8 mouse cellular contexts compared by ENCODE assay signal in genomic region chr1:33669708-33670141, GRCm38 (mm10). TPM values are rescaled to one million over a fixed set of nuclear protein-coding genes. Genes with fewer than 3 reads are reported as not detected.
DNase-seq lines count a peak whose midpoint lies in the region; ATAC-seq and TF ChIP-seq lines count a peak whose summit lies in the region.

Prim2 (minus strand) TSS chr1:33669795.

- under 1% methylated on average over 26 of the region's 26 CpGs for WGBS in forebrain, embryonic 15.5 days
- under 1% methylated on average over 26 of the region's 26 CpGs for WGBS in lung, adult 2 months
- under 1% methylated on average over 26 of the region's 26 CpGs for WGBS in neural tube, embryonic 15.5 days

- peak within 1 kb of the TSS; percentile 75 for H3K9ac ChIP-seq in forebrain, embryonic 15.5 days (replicated peaks)
- H3K9ac ChIP-seq in neural tube, embryonic 15.5 days (replicated peaks) = peak within 1 kb of the TSS; percentile 68

- H3K27me3 ChIP-seq in G1E (ENCODE audit: insufficient read depth, low read length) = peaks cover 4% of the 10 kb centered on the region; the same call in 1 of the 2 replicates
- no peaks in the 10 kb centered on the region for H3K27me3 ChIP-seq in forebrain, embryonic 15.5 days
- H3K27me3 ChIP-seq in neural tube, embryonic 15.5 days (replicated peaks) = no peaks in the 10 kb centered on the region

- peak; percentile 73 for ATAC-seq in G1E (ENCODE audit: extremely low read depth, insufficient number of reproducible peaks, low FRiP score, poor library complexity, severe bottlenecking)
- peak; percentile 94 for ATAC-seq in forebrain, embryonic 15.5 days (replicated peaks)
- ATAC-seq in neural tube, embryonic 15.5 days (ENCODE audit: low FRiP score) = peak; percentile 94

- peak; percentile 94 for TF ChIP-seq POLR2A in lung, adult 2 months (IDR thresholded peaks at IDR 0.05; ENCODE audit: borderline replicate concordance, extremely low read depth, low read depth, low read length)

- no peak for TF ChIP-seq CTCF in G1E (IDR thresholded peaks at IDR 0.05; ENCODE audit: low read depth, low read length)
- TF ChIP-seq CTCF in lung, adult 2 months (IDR thresholded peaks at IDR 0.05; ENCODE audit: insufficient read depth, low read length) = no peak

- intact Hi-C loops in heart, postnatal 14 days (cut with DNase I) = loop anchor here (2.0 to 5.0 kb wide), 2 partner anchors 69 to 298 kb away; no protein-coding TSS in a partner anchor

- H3K36me3 ChIP-seq in G1E (replicated peaks) = peaks cover 40% of the 10 kb centered on the region
- peaks cover 3% of the 10 kb centered on the region; the same call in 1 of the 2 replicates for H3K36me3 ChIP-seq in forebrain, embryonic 15.5 days
- H3K36me3 ChIP-seq in neural tube, embryonic 15.5 days = 0 out of 2 replicates have a peak, but pooled peaks cover 10% of the 10 kb centered on the region

- H3K4me3 ChIP-seq in G1E (ENCODE audit: low read depth, low read length) = peak within 1 kb of the TSS; percentile 77
- H3K4me3 ChIP-seq in forebrain, embryonic 15.5 days = peak within 1 kb of the TSS; percentile 68
- H3K4me3 ChIP-seq in lung, adult 2 months (replicated peaks; ENCODE audit: extremely low read depth, low read depth, low read length) = peak within 1 kb of the TSS; percentile 88
- peak within 1 kb of the TSS; percentile 80 for H3K4me3 ChIP-seq in neural tube, embryonic 15.5 days (replicated peaks)

- peak within 1 kb of the TSS; percentile 69 for H3K4me2 ChIP-seq in forebrain, embryonic 15.5 days (replicated peaks)
- H3K4me2 ChIP-seq in neural tube, embryonic 15.5 days = peak within 1 kb of the TSS; percentile 81

- H3K27ac ChIP-seq in forebrain, embryonic 15.5 days (replicated peaks) = peak within 1 kb of the TSS; percentile 96
- peak within 1 kb of the TSS; percentile 95 for H3K27ac ChIP-seq in neural tube, embryonic 15.5 days (replicated peaks)

- H3K9me3 ChIP-seq in G1E (replicated peaks) = no peaks in the 10 kb centered on the region
- H3K9me3 ChIP-seq in forebrain, embryonic 15.5 days = no peaks in the 10 kb centered on the region
- no peaks in the 10 kb centered on the region for H3K9me3 ChIP-seq in neural tube, embryonic 15.5 days (replicated peaks)

- DNase-seq in G1E (ENCODE audit: low spot score) = peak; percentile 87
- DNase-seq in cerebellum, adult 11 months = peak; percentile 85
- peak; percentile 89 to 95 for DNase-seq in heart, postnatal 14 days
- peak; percentile 77 to 89 for DNase-seq in layer of hippocampus, adult 18-20 months (ENCODE audit: low spot score in 2 of 2)
- DNase-seq in lung, adult 2 months = peak; percentile 87
- peak; percentile 88 for DNase-seq in testis, postnatal 14 days (ENCODE audit: low spot score)

- peaks cover 56% of the 10 kb centered on the region for H3K4me1 ChIP-seq in G1E (ENCODE audit: insufficient read depth, low read depth, low read length)
- H3K4me1 ChIP-seq in forebrain, embryonic 15.5 days = peaks cover 16% of the 10 kb centered on the region
- no peaks in the 10 kb centered on the region for H3K4me1 ChIP-seq in lung, adult 2 months (ENCODE audit: control insufficient read depth, insufficient read depth, low read length)
- H3K4me1 ChIP-seq in neural tube, embryonic 15.5 days = peaks cover 8% of the 10 kb centered on the region

RNA-seq across cellular contexts. Expression of gene Prim2, which starts in this region (rescaled TPM):
- total RNA-seq in G1E (2014; fragmentation: Nextera tagmentation) (214 and 237 TPM in 2 replicates), G1E (2017) (157 and 159 TPM in 2 replicates)
- polyA plus RNA-seq in G1E (2012) = 16.6 and 24.9 TPM in 2 replicates
- polyA plus RNA-seq in forebrain, embryonic 15.5 days (2015; fragmentation: Nextera tagmentation; extraction: Ambion mirVana) = 33.5 and 35.0 TPM in 2 replicates
- total RNA-seq in heart, postnatal 14 days (2021) = 1 to 10 TPM; 2.9 to 4.3 TPM
- 1 to 10 TPM; 4.5 to 5.0 TPM for total RNA-seq in layer of hippocampus, adult 18-20 months (2021)
- 2.3 and 4.0 TPM in 2 replicates for polyA plus RNA-seq in lung, adult 2 months (2012; rRNA removed)
- 21.3 and 28.0 TPM in 2 replicates for polyA plus RNA-seq in neural tube, embryonic 15.5 days (2015; fragmentation: Nextera tagmentation; extraction: Ambion mirVana)

Comparison
In these comparisons a context has a peak if more than half of its experiments do, and no peak if none do; other contexts are left out.
1. Peak in every context shown above with its lines: DNase-seq, ATAC-seq, H3K4me3 ChIP-seq and H3K27ac ChIP-seq.
2. RNA of gene Prim2 (total RNA-seq): 157 to 237 TPM in G1E; 4.5 to 5.0 TPM in layer of hippocampus, adult 18-20 months and 2.9 to 4.3 TPM in heart, postnatal 14 days; every median in the first group is over 10 times any median in the second.